Mouse (Mus musculus) left cerebral cortex, postnatal 4 days (tissue): ENCODE results near the gene Lhx1. TPM values are rescaled to one million over a fixed set of nuclear protein-coding genes. Genes with fewer than 3 reads are reported as not detected.

Experiments
- DNase-seq: peaks from one replicate; pipeline ENCODE4 v3.0.0-alpha.2; 2022
- intact Hi-C: fragments of 180-260 bp; cut with DNase I; formaldehyde crosslinking; loops from one replicate; pipeline ENCODE4 v1.15.1; 2025
- total RNA-seq, 2 experiments: library from RNA; stranded (reverse); gene quantifications; 2 replicates each; pipeline ENCODE4 v1.2.3; 2021

Gene Lhx1
- 1 to 10 TPM; 1.5 to 1.6 TPM for total RNA-seq

- intact Hi-C loops, result loop anchor here (10.0 kb wide), 2 partner anchors 119 to 269 kb away; no protein-coding TSS in a partner anchor
- peak; percentile 96 for DNase-seq
Measured at GRCm38 (mm10) chr11:84525421-84526274, at the start of gene Lhx1. Gene Lhx1, minus strand, starts transcription at chr11:84525535.

GRCm38 (mm10) chr11:84574834-84575233 is 49.5 kb upstream of the Lhx1 start:
- intact Hi-C loops, result no loop called here
- DNase-seq, result peak; percentile 64

GRCm38 (mm10) chr11:84573637-84574036 is 48.3 kb upstream of the Lhx1 start:
- no peak for DNase-seq
- intact Hi-C loops, result no loop called here

- DNase-seq, result peak; percentile 77
- intact Hi-C loops, result no loop called here
Measured at GRCm38 (mm10) chr11:84570812-84571211, 45.5 kb upstream of the Lhx1 start.

- intact Hi-C loops, result no loop called here
- DNase-seq, result peak; percentile 93
Measured at GRCm38 (mm10) chr11:84570392-84570791, 45.1 kb upstream of the Lhx1 start.

GRCm38 (mm10) chr11:84569052-84569751 is 43.9 kb upstream of the Lhx1 start:
- intact Hi-C loops, result no loop called here
- DNase-seq, result peak; percentile 43

- intact Hi-C loops, result no loop called here
- DNase-seq, result peak; percentile 78
Measured at GRCm38 (mm10) chr11:84568482-84568881, 43.1 kb upstream of the Lhx1 start.

- peak; percentile 77 for DNase-seq
- intact Hi-C loops, result no loop called here
Measured at GRCm38 (mm10) chr11:84566691-84567090, 41.4 kb upstream of the Lhx1 start.

GRCm38 (mm10) chr11:84565224-84565623 is 39.9 kb upstream of the Lhx1 start:
- intact Hi-C loops, result no loop called here
- DNase-seq, result peak; percentile 60

GRCm38 (mm10) chr11:84563360-84563759 is 38.0 kb upstream of the Lhx1 start:
- intact Hi-C loops, result no loop called here
- peak; percentile 48 for DNase-seq

- DNase-seq, result peak; percentile 89
- intact Hi-C loops, result no loop called here
Measured at GRCm38 (mm10) chr11:84562758-84563347, 37.5 kb upstream of the Lhx1 start.

GRCm38 (mm10) chr11:84561546-84561945 is 36.2 kb upstream of the Lhx1 start:
- intact Hi-C loops, result no loop called here
- peak; percentile 61 for DNase-seq

GRCm38 (mm10) chr11:84553821-84554450 is 28.6 kb upstream of the Lhx1 start:
- DNase-seq, result peak; percentile 89
- intact Hi-C loops, result no loop called here

- no peak for DNase-seq
- intact Hi-C loops, result no loop called here
Measured at GRCm38 (mm10) chr11:84551296-84551695, 26.0 kb upstream of the Lhx1 start.

GRCm38 (mm10) chr11:84549258-84549791 is 24.0 kb upstream of the Lhx1 start:
- intact Hi-C loops, result no loop called here
- DNase-seq, result no peak

GRCm38 (mm10) chr11:84548293-84548692 is 23.0 kb upstream of the Lhx1 start:
- intact Hi-C loops, result no loop called here

GRCm38 (mm10) chr11:84539981-84540380 is 14.6 kb upstream of the Lhx1 start:
- intact Hi-C loops, result no loop called here
- DNase-seq, result no peak

More at GRCm38 (mm10) chr11:84548293-84548692, 23.0 kb upstream of the Lhx1 start:
- DNase-seq, result no peak

- intact Hi-C loops, result loop anchor here (10.0 kb wide), 2 partner anchors 115 to 265 kb away; no protein-coding TSS in a partner anchor
- peak; percentile 66 for DNase-seq
Measured at GRCm38 (mm10) chr11:84529797-84530703, 4.7 kb upstream of the Lhx1 start.

- intact Hi-C loops, result loop anchor here (10.0 kb wide), 2 partner anchors 116 to 266 kb away; no protein-coding TSS in a partner anchor
- DNase-seq, result peak; percentile 41
Measured at GRCm38 (mm10) chr11:84529143-84529755, 3.9 kb upstream of the Lhx1 start.
